Mouse (Mus musculus): ENCODE measurements at regions not wholly inside any gene's neighbourhood (a gene's known extent, or its start where the extent isn't known, plus 50 kb on each side); places are given as distances from the start of the nearest gene placed in this dataset.
A peak's percentile ranks its signal among the peaks of the same experiment; 100 is the strongest.

GRCm38 (mm10) chr8:29913576-29913975 is 2466.1 kb downstream of the Poteg start:
- Histone ChIP-seq H3K4me3 (replicated peaks; ENCODE audit: low read length) (no peak overlapping the region), H3K4me1 (replicated peaks; ENCODE audit: control insufficient read depth, insufficient read depth, low read length) (no peaks in the 10 kb centered on the region), H3K4me2 (ENCODE audit: low read length) (no peak overlapping the region), H3K9me3 (ENCODE audit: control insufficient read depth, low read length) (no peaks in the 10 kb centered on the region), H3K36me3 (ENCODE audit: control insufficient read depth, insufficient read depth) (no peaks in the 10 kb centered on the region), H3K9ac (replicated peaks; ENCODE audit: low read depth, low read length) (no peak overlapping the region), H3K27ac (ENCODE audit: low read length) (no peak overlapping the region), H3K27me3 (replicated peaks; ENCODE audit: control insufficient read depth, insufficient read depth, low read length) (no peaks in the 10 kb centered on the region)
- WGBS = 89% methylated on average over 1 of the region's 1 CpGs
- no peak for ATAC-seq

- H3K4me1 ChIP-seq (replicated peaks; ENCODE audit: control insufficient read depth, insufficient read depth, low read length) = no peaks in the 10 kb centered on the region
- 71% methylated on average over 2 of the region's 2 CpGs for WGBS
- ATAC-seq = no peak
Observed at GRCm38 (mm10) chr8:29920486-29920885, 2473.0 kb downstream of the Poteg start.

GRCm38 (mm10) chr8:29928257-29928656 is 2480.8 kb downstream of the Poteg start:
- ATAC-seq = no peak
- 90% methylated on average over 4 of the region's 4 CpGs for WGBS
- H3K9me3 ChIP-seq (ENCODE audit: control insufficient read depth, low read length) = no peaks in the 10 kb centered on the region
- H3K27me3 ChIP-seq (replicated peaks; ENCODE audit: control insufficient read depth, insufficient read depth, low read length) = no peaks in the 10 kb centered on the region
- H3K4me2 ChIP-seq (ENCODE audit: low read length) = no peak overlapping the region
- H3K4me1 ChIP-seq (replicated peaks; ENCODE audit: control insufficient read depth, insufficient read depth, low read length) = no peaks in the 10 kb centered on the region
- H3K27ac ChIP-seq (ENCODE audit: low read length) = no peak overlapping the region
- H3K9ac ChIP-seq (replicated peaks; ENCODE audit: low read depth, low read length) = no peak overlapping the region
- no peaks in the 10 kb centered on the region for H3K36me3 ChIP-seq (ENCODE audit: control insufficient read depth, insufficient read depth)
- H3K4me3 ChIP-seq (replicated peaks; ENCODE audit: low read length) = no peak overlapping the region

More at GRCm38 (mm10) chr8:29920486-29920885, 2473.0 kb downstream of the Poteg start:
- H3K27me3 ChIP-seq (replicated peaks; ENCODE audit: control insufficient read depth, insufficient read depth, low read length) = no peaks in the 10 kb centered on the region
- H3K36me3 ChIP-seq (ENCODE audit: control insufficient read depth, insufficient read depth) = no peaks in the 10 kb centered on the region
- H3K9ac ChIP-seq (replicated peaks; ENCODE audit: low read depth, low read length) = no peak overlapping the region
- no peaks in the 10 kb centered on the region for H3K9me3 ChIP-seq (ENCODE audit: control insufficient read depth, low read length)
- no peak overlapping the region for H3K27ac ChIP-seq (ENCODE audit: low read length)
- H3K4me3 ChIP-seq (replicated peaks; ENCODE audit: low read length) = no peak overlapping the region
- no peak overlapping the region for H3K4me2 ChIP-seq (ENCODE audit: low read length)

GRCm38 (mm10) chr8:29961322-29961721 is 2513.9 kb downstream of the Poteg start:
- WGBS = 56% methylated on average over 2 of the region's 2 CpGs
- Histone ChIP-seq H3K4me1 (replicated peaks; ENCODE audit: control insufficient read depth, insufficient read depth, low read length) (no peaks in the 10 kb centered on the region), H3K27me3 (replicated peaks; ENCODE audit: control insufficient read depth, insufficient read depth, low read length) (no peaks in the 10 kb centered on the region), H3K36me3 (ENCODE audit: control insufficient read depth, insufficient read depth) (no peaks in the 10 kb centered on the region), H3K4me2 (ENCODE audit: low read length) (no peak overlapping the region), H3K9me3 (ENCODE audit: control insufficient read depth, low read length) (no peaks in the 10 kb centered on the region), H3K4me3 (replicated peaks; ENCODE audit: low read length) (no peak overlapping the region), H3K27ac (ENCODE audit: low read length) (no peak overlapping the region), H3K9ac (replicated peaks; ENCODE audit: low read depth, low read length) (no peak overlapping the region)
- no peak for ATAC-seq

- Histone ChIP-seq H3K4me3 (replicated peaks; ENCODE audit: low read length) (no peak overlapping the region), H3K4me2 (ENCODE audit: low read length) (no peak overlapping the region), H3K4me1 (replicated peaks; ENCODE audit: control insufficient read depth, insufficient read depth, low read length) (peaks cover 6% of the 10 kb centered on the region; the same call in 1 of the 2 replicates), H3K27me3 (replicated peaks; ENCODE audit: control insufficient read depth, insufficient read depth, low read length) (no peaks in the 10 kb centered on the region), H3K9ac (replicated peaks; ENCODE audit: low read depth, low read length) (no peak overlapping the region), H3K36me3 (ENCODE audit: control insufficient read depth, insufficient read depth) (no peaks in the 10 kb centered on the region), H3K9me3 (ENCODE audit: control insufficient read depth, low read length) (no peaks in the 10 kb centered on the region), H3K27ac (ENCODE audit: low read length) (no peak overlapping the region)
- ATAC-seq = no peak
- WGBS = 82% methylated on average over 4 of the region's 4 CpGs
Observed at GRCm38 (mm10) chr8:29976651-29977350, 2529.3 kb downstream of the Poteg start.

- Histone ChIP-seq H3K4me1 (replicated peaks; ENCODE audit: control insufficient read depth, insufficient read depth, low read length) (peaks cover 6% of the 10 kb centered on the region; the same call in 1 of the 2 replicates), H3K27ac (ENCODE audit: low read length) (no peak overlapping the region), H3K9me3 (ENCODE audit: control insufficient read depth, low read length) (no peaks in the 10 kb centered on the region), H3K4me3 (replicated peaks; ENCODE audit: low read length) (no peak overlapping the region), H3K4me2 (ENCODE audit: low read length) (no peak overlapping the region), H3K36me3 (ENCODE audit: control insufficient read depth, insufficient read depth) (no peaks in the 10 kb centered on the region), H3K27me3 (replicated peaks; ENCODE audit: control insufficient read depth, insufficient read depth, low read length) (no peaks in the 10 kb centered on the region), H3K9ac (replicated peaks; ENCODE audit: low read depth, low read length) (no peak overlapping the region)
- peak; percentile 79 for ATAC-seq
- 8% methylated on average over 10 of the region's 10 CpGs for WGBS
Observed at GRCm38 (mm10) chr8:29978585-29979505, 2531.4 kb downstream of the Poteg start.

GRCm38 (mm10) chr8:29992549-29992948 is 2545.1 kb downstream of the Poteg start:
- H3K9ac ChIP-seq (replicated peaks; ENCODE audit: low read depth, low read length) = no peak overlapping the region
- H3K4me2 ChIP-seq (ENCODE audit: low read length) = no peak overlapping the region
- no peak overlapping the region for H3K27ac ChIP-seq (ENCODE audit: low read length)
- no peaks in the 10 kb centered on the region for H3K36me3 ChIP-seq (ENCODE audit: control insufficient read depth, insufficient read depth)
- H3K4me3 ChIP-seq (replicated peaks; ENCODE audit: low read length) = no peak overlapping the region
- H3K9me3 ChIP-seq (ENCODE audit: control insufficient read depth, low read length) = no peaks in the 10 kb centered on the region
- no peaks in the 10 kb centered on the region for H3K27me3 ChIP-seq (replicated peaks; ENCODE audit: control insufficient read depth, insufficient read depth, low read length)
- H3K4me1 ChIP-seq (replicated peaks; ENCODE audit: control insufficient read depth, insufficient read depth, low read length) = no peaks in the 10 kb centered on the region
- ATAC-seq = no peak
- 16% methylated on average over 2 of the region's 2 CpGs for WGBS

GRCm38 (mm10) chr8:29999413-29999812 is 2551.9 kb downstream of the Poteg start:
- no peaks in the 10 kb centered on the region for H3K9me3 ChIP-seq (ENCODE audit: control insufficient read depth, low read length)
- H3K9ac ChIP-seq (replicated peaks; ENCODE audit: low read depth, low read length) = no peak overlapping the region
- no peaks in the 10 kb centered on the region for H3K36me3 ChIP-seq (ENCODE audit: control insufficient read depth, insufficient read depth)
- H3K27ac ChIP-seq (ENCODE audit: low read length) = no peak overlapping the region
- 94% methylated on average over 2 of the region's 2 CpGs for WGBS
- H3K27me3 ChIP-seq (replicated peaks; ENCODE audit: control insufficient read depth, insufficient read depth, low read length) = no peaks in the 10 kb centered on the region
- H3K4me3 ChIP-seq (replicated peaks; ENCODE audit: low read length) = no peak overlapping the region
- H3K4me1 ChIP-seq (replicated peaks; ENCODE audit: control insufficient read depth, insufficient read depth, low read length) = no peaks in the 10 kb centered on the region
- no peak for ATAC-seq
- H3K4me2 ChIP-seq (ENCODE audit: low read length) = no peak overlapping the region

Measured in forebrain, embryonic 16.5 days (tissue).